Mouse (Mus musculus): ENCODE results near the gene Acss2. TPM values are rescaled to one million over a fixed set of nuclear protein-coding genes. Genes with fewer than 3 reads are reported as not detected.

The Acss2 gene
- polyA plus RNA-seq, 1 experiment from 2014 or later = 20.7 TPM

DNA sequence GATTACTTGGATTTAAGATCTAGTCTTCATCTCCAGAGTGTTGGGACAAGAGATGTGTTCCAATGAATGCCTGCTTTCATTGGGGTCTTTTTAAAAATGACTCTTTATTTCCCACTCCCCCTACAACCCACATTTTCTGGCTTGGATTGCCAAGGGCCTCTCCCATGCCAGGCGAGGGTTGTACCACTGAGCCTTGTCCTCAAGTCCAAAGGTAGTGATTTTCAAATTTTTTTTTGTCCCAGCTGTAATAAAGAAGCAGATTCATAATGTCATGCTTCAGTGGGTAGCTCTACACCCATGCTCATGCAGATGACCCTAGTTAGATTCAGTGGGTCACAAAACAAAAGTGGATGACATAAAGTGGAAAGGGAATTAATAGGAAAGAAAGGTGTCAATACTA is 29.2 kb downstream of the Acss2 start:
- no peak for ATAC-seq
- Histone ChIP-seq H3K4me3 (replicated peaks) (no peak overlapping the region), H3K27me3 (replicated peaks) (no peaks in the 10 kb centered on the region), H3K4me1 (replicated peaks) (no peaks in the 10 kb centered on the region), H3K9me3 (no peaks in the 10 kb centered on the region), H3K27ac (no peak overlapping the region), H3K36me3 (no peaks in the 10 kb centered on the region), H3K4me2 (replicated peaks) (no peak overlapping the region), H3K9ac (no peak overlapping the region)
- 65% methylated on average over 1 of the region's 1 CpGs for WGBS

DNA sequence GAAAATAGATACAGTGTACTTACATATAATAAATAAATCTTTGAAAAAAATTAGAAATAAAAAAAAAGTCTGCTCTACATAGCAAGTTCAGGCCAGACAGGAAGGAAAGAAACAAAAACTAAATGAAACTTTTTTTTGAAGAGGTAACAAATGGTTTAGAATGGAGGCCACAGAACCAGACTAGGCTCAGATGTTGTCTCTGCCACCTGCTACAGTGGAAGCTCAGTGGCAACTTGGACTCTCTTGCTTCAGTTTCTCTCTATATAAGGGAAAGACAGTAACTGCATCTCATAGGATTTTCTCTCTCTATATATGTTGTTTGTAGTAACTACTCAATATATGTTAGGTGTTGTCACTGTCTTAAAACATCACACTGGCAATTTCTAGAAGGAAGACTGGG is 34.6 kb downstream of the Acss2 start:
- Histone ChIP-seq H3K27me3 (replicated peaks) (no peaks in the 10 kb centered on the region), H3K4me3 (replicated peaks) (no peak overlapping the region), H3K4me1 (replicated peaks) (no peaks in the 10 kb centered on the region), H3K9ac (no peak overlapping the region), H3K4me2 (replicated peaks) (no peak overlapping the region), H3K27ac (no peak overlapping the region), H3K36me3 (no peaks in the 10 kb centered on the region), H3K9me3 (no peaks in the 10 kb centered on the region)
- no peak for ATAC-seq

DNA sequence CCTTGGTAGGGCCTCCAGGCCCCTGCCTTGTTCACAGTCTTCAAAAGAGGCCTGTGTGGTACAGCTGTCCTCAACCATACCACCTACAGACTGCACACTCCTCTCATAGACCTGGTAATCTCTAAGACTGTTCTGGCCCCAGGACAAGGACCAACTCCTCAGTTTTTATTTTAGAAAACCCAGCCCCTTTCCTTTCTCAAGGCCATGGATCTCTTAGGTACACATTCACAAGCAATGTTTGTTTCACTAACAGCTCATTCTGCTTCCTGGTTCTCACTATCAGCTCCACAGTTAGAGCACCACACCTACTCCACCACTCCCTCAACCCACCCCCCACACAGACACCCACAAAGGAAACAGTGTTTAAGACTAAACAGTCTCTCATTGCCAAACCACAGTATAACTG is 35.2 kb downstream of the Acss2 start:
- peak overlapping the region; percentile 73 for H3K27ac ChIP-seq
- ATAC-seq = peak; percentile 97

DNA sequence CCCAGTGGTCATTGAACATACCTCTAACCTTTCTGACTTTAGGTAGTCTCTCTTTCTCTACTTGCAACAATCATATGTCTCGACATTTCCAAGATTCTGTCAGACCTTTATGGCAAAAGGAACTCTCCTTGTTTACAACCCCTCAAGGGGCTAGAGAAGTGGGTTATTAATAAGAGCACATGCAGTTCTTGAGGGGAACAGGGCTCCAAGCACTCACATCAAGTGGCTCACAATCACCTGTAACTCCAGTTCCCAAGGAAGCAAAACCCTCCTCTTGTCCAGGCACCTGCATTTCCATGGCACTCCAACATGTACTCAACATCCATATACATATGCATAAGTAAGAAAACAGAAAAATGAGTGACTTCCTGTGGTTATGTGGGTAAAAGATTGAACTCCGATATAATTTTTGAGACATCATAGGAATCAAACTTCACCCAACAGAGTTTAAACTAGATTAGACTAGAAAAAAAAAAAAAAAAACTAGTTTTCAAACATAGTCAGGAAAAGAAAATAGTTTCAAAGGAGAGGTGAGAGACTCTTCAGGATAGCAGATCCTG is 36.8 kb downstream of the Acss2 start:
- H3K4me2 ChIP-seq (replicated peaks) = no peak overlapping the region
- no peak overlapping the region for H3K9ac ChIP-seq
- no peaks in the 10 kb centered on the region for H3K36me3 ChIP-seq
- no peaks in the 10 kb centered on the region for H3K4me1 ChIP-seq (replicated peaks)
- H3K9me3 ChIP-seq = no peaks in the 10 kb centered on the region
- no peak overlapping the region for H3K27ac ChIP-seq
- H3K27me3 ChIP-seq (replicated peaks) = no peaks in the 10 kb centered on the region
- H3K4me3 ChIP-seq (replicated peaks) = no peak overlapping the region
- WGBS = 87% methylated on average over 2 of the region's 2 CpGs
- no peak for ATAC-seq

More for the DNA sequence above, 35.2 kb downstream of the Acss2 start:
- Histone ChIP-seq H3K27me3 (replicated peaks) (no peaks in the 10 kb centered on the region), H3K4me1 (replicated peaks) (no peaks in the 10 kb centered on the region), H3K4me2 (replicated peaks) (no peak overlapping the region), H3K4me3 (replicated peaks) (no peak overlapping the region), H3K9me3 (no peaks in the 10 kb centered on the region), H3K9ac (no peak overlapping the region), H3K36me3 (no peaks in the 10 kb centered on the region)

DNA sequence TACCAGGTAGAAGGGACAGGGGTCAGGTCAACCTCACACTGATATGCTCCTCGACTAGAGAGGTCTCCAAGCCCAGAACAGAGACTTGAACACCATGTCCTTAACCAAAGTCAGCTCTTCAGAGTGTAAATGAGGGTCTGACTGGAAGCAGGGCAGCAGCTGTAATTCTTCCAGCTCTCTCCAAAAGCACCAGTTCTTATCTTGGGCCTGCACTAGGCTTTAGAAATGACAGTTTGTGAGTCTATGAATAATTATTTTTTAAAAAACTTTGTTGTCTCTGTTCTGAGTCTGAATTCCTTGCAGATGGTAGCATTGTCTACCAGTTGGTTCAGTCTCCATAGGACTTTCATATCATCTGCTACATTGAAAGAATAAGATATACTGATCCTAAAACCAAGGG is 44.5 kb downstream of the Acss2 start:
- H3K27me3 ChIP-seq (replicated peaks) = no peaks in the 10 kb centered on the region
- no peak overlapping the region for H3K4me3 ChIP-seq (replicated peaks)
- H3K9ac ChIP-seq = no peak overlapping the region
- H3K36me3 ChIP-seq = peaks cover 2% of the 10 kb centered on the region
- H3K4me1 ChIP-seq (replicated peaks) = no peaks in the 10 kb centered on the region
- no peak overlapping the region for H3K27ac ChIP-seq
- no peak overlapping the region for H3K4me2 ChIP-seq (replicated peaks)
- no peak for ATAC-seq
- 45% methylated on average over 1 of the region's 1 CpGs for WGBS
- no peaks in the 10 kb centered on the region for H3K9me3 ChIP-seq

DNA sequence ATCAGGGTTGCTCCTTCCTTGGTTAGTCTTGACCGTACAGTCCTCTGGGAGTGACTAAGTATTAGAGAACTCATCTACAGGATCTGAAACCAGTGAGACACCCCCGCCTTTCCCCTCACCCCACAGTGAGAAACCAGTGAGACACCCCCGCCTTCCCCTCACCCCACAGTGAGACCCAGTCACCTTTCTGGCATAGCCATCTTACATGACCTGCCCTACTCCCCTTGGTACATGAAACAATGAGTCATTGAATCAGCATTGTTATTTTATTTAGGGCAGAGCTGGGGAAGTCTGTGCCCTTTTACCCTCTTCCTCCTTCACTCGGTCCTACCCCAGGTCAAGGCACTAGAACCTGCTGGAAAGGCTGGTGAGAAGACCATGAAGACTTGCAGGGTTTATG is 45.2 kb downstream of the Acss2 start:
- Histone ChIP-seq H3K4me3 (replicated peaks) (no peak overlapping the region), H3K9ac (no peak overlapping the region), H3K36me3 (peaks cover 6% of the 10 kb centered on the region), H3K27ac (no peak overlapping the region), H3K9me3 (no peaks in the 10 kb centered on the region), H3K4me1 (replicated peaks) (no peaks in the 10 kb centered on the region), H3K27me3 (replicated peaks) (no peaks in the 10 kb centered on the region), H3K4me2 (replicated peaks) (no peak overlapping the region)
- no peak for ATAC-seq
- WGBS = 75% methylated on average over 4 of the region's 4 CpGs

DNA sequence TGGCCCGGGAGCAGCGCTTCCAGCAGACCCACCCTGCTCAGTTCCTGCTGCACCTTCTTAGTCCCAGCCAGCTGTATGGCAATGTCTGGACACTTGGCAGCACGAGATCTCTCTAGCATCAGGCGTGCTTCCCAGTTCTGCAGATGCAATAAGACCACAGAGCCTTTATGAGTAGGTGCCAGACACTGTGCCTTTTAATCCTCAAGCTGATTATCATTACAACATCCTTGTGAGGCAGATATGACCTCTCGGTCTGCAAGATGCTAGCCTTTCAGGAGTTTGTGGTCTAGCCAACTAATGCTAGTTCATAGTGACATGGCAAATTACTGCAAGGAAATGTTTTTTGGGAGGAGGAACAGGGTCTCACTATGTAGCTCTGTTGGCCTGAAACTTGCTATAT is 50.0 kb downstream of the Acss2 start:
- no peak overlapping the region for H3K27ac ChIP-seq
- H3K4me2 ChIP-seq (replicated peaks) = no peak overlapping the region
- peaks cover 6% of the 10 kb centered on the region for H3K36me3 ChIP-seq
- no peaks in the 10 kb centered on the region; the same call in 1 of the 2 replicates for H3K4me1 ChIP-seq (replicated peaks)
- no peaks in the 10 kb centered on the region for H3K27me3 ChIP-seq (replicated peaks)
- H3K4me3 ChIP-seq (replicated peaks) = no peak overlapping the region
- ATAC-seq = no peak
- H3K9me3 ChIP-seq = no peaks in the 10 kb centered on the region
- no peak overlapping the region for H3K9ac ChIP-seq
- whole genome bisulfite sequencing = 81% methylated on average over 5 of the region's 5 CpGs

DNA sequence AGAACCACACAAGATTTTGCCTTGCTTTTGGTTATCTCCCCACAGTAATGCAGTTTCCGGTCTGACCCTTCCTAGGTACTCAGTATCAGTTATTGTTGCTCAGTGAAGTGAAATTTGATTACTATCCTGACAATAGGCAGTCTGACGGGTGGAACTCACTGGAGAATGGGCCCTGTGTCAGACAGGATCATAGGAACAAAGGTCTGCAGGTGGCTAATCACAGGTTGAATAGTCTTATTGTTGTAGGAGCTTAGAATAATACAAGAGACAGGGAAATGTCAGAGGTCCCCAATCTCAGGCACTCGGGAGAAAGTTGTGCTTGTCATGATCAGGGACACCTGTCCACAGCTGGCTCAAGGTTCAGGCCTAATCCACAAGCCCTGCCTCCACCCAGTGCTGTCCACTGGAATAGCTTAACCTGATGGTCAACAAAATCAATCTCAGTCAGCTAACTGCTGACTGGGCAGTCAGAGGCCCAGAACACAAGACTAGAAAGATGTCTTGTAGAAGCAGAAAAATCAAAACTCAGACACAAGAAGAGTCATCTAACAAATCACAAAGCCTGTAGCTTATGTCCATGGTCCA is 51.6 kb downstream of the Acss2 start:
- ATAC-seq = no peak
- Histone ChIP-seq H3K9me3 (no peaks in the 10 kb centered on the region), H3K4me3 (replicated peaks) (no peak overlapping the region), H3K9ac (no peak overlapping the region), H3K27ac (no peak overlapping the region), H3K4me2 (replicated peaks) (no peak overlapping the region), H3K4me1 (replicated peaks) (no peaks in the 10 kb centered on the region; the same call in 1 of the 2 replicates), H3K27me3 (replicated peaks) (no peaks in the 10 kb centered on the region), H3K36me3 (peaks cover 6% of the 10 kb centered on the region)
- 49% methylated on average over 3 of the region's 3 CpGs for WGBS

DNA sequence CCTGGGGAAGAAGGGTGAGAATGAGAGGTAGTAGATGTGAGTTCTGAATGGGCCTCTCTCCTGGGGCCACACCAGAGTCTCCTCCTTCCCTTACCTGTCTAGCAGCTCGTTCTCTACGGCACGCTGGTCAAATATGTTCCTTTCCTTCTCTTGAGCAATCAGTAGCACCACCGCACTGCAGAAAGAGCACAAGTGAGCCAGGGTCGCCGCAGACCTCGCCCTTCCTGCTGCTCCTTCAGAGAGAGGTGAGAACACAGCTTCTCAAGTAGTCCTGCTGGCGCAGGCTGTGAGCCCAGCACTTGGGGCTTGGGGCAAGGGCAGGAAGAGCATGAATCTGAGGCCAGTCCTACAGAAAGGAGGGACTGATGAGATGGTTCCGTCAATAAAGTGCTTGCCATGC is 55.3 kb downstream of the Acss2 start:
- Histone ChIP-seq H3K9me3 (no peaks in the 10 kb centered on the region), H3K4me1 (replicated peaks) (no peaks in the 10 kb centered on the region; the same call in 1 of the 2 replicates), H3K4me2 (replicated peaks) (no peak overlapping the region), H3K36me3 (no peaks in the 10 kb centered on the region), H3K4me3 (replicated peaks) (no peak overlapping the region), H3K27me3 (replicated peaks) (no peaks in the 10 kb centered on the region), H3K27ac (no peak overlapping the region), H3K9ac (no peak overlapping the region)
- ATAC-seq = no peak
- 84% methylated on average over 9 of the region's 9 CpGs for WGBS

DNA sequence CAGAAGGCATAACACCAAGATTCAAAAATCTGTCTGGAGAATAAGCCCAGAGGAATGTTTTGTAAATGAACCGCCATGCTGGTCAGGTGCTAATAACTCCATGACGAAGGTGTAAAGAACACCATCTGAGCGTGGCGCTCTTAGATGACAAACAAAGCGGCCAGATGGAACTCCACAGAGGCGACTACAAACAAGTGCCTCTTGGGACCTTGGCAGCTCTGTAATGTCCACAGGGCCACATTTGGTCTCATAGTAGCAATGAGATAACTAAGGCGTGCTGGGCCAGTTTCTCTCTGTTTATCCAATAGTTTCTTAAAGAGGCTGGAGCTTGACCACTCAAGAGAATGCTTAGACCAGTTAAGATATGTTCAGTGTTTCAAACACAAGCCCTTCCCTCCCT is 56.2 kb downstream of the Acss2 start:
- Histone ChIP-seq H3K27me3 (replicated peaks) (no peaks in the 10 kb centered on the region), H3K4me2 (replicated peaks) (no peak overlapping the region), H3K36me3 (no peaks in the 10 kb centered on the region), H3K27ac (no peak overlapping the region), H3K4me3 (replicated peaks) (no peak overlapping the region), H3K9me3 (no peaks in the 10 kb centered on the region), H3K4me1 (replicated peaks) (no peaks in the 10 kb centered on the region; the same call in 1 of the 2 replicates), H3K9ac (no peak overlapping the region)
- 96% methylated on average over 7 of the region's 7 CpGs for WGBS
- ATAC-seq = no peak

DNA sequence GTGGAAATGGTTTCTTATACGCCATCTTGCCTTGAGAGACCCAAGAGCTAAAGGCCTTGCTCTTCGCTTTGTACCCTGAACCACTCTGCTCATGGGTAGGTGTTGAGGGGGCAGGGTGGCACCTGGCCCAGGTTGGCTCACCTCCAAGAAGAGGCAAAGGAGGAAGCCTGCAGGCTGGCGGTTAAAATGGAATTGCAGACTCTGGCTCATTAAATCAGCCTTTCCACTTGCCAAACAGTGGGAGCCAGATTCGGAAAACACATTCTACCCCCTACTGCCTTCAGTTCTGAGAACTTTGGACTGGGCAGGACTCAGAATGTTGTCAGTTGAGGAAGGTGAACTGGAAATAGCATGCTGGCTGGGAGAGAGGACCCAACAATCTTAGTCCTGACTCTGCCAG is 57.0 kb downstream of the Acss2 start:
- Histone ChIP-seq H3K9ac (no peak overlapping the region), H3K27ac (no peak overlapping the region), H3K4me1 (replicated peaks) (no peaks in the 10 kb centered on the region; the same call in 1 of the 2 replicates), H3K9me3 (no peaks in the 10 kb centered on the region), H3K4me2 (replicated peaks) (no peak overlapping the region), H3K36me3 (no peaks in the 10 kb centered on the region), H3K27me3 (replicated peaks) (no peaks in the 10 kb centered on the region), H3K4me3 (replicated peaks) (no peak overlapping the region)
- 93% methylated on average over 4 of the region's 4 CpGs for WGBS
- no peak for ATAC-seq

DNA sequence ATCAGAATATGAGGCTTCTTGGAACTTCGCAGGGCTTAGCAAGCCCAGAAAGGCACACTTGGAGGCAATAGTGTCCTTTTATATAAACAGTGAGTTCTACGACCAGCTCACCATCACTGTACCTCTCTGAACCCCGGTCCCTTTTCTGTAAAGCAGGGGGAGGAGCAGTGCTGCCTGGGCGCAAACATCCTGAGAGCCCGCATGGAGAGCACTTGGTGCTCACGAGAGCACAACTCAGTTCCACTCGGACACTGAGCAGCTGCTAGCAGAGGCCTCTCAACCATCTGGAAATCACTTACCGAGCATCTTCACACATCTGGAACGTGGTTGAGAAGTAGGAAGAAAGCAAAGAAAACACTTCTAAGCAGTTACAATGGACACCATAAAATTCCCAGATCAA is 58.9 kb downstream of the Acss2 start:
- H3K27ac ChIP-seq = no peak overlapping the region
- H3K9me3 ChIP-seq = no peaks in the 10 kb centered on the region
- no peaks in the 10 kb centered on the region for H3K4me1 ChIP-seq (replicated peaks)
- ATAC-seq = no peak
- H3K4me2 ChIP-seq (replicated peaks) = no peak overlapping the region
- H3K4me3 ChIP-seq (replicated peaks) = no peak overlapping the region
- no peaks in the 10 kb centered on the region for H3K36me3 ChIP-seq
- H3K9ac ChIP-seq = no peak overlapping the region
- WGBS = 75% methylated on average over 9 of the region's 9 CpGs
- no peaks in the 10 kb centered on the region for H3K27me3 ChIP-seq (replicated peaks)

DNA sequence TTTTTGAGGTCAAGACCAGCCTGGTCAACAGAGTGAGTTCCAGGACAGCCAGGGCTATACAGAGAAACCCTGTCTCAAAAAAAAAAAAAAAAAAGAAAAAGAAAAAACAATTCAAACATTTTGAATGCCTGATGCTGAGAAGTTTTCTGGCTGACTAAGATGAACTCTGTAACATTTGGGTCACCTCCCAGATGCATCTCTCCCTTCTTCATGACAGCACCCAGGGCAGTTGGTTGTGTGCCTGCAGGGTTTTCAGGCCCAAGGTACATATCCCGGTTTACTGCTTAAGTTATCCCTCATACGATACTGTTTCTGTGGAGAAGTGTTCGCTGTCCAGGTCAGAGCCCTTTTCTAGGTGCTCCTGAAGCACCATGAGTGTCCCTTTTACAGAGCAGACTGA is 62.6 kb downstream of the Acss2 start:
- Histone ChIP-seq H3K36me3 (no peaks in the 10 kb centered on the region), H3K27ac (no peak overlapping the region), H3K4me1 (replicated peaks) (no peaks in the 10 kb centered on the region), H3K9me3 (no peaks in the 10 kb centered on the region), H3K9ac (no peak overlapping the region), H3K27me3 (replicated peaks) (no peaks in the 10 kb centered on the region), H3K4me3 (replicated peaks) (no peak overlapping the region), H3K4me2 (replicated peaks) (no peak overlapping the region)
- ATAC-seq = no peak
- WGBS = 95% methylated on average over 3 of the region's 3 CpGs
